Mouse (Mus musculus): ENCODE measurements around the gene Nalcn. TPM values are rescaled to one million over a fixed set of nuclear protein-coding genes. Genes with fewer than 3 reads are reported as not detected.

Gene Nalcn
- polyA plus RNA-seq, 2 experiments: not detected

GRCm38 (mm10) chr14:123554936-123555335 lies 72.0 kb downstream of the Nalcn start:
- no peak overlapping the region for H3K4me2 ChIP-seq (ENCODE audit: low read depth)
- WGBS (ENCODE audit: insufficient replicate concordance): 51% methylated on average over 4 of the region's 4 CpGs

DNA sequence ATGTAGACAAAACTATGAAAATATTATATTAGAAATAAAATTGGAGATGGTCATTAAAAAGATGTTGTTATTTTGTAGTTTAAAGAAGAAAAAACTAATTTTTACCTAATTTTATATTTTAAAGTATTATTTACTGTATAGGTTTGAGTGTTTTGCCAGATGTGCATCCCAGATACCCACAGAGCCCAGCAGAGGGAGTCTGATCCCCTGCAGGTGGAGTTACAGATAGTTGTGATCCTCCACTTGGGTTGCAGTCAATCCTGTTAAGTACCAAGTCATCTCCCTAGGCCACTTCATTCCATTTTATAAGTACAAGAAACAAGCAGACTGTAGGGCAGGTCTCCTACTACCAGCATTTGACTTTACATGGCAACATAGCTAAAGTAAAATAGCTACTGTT lies 84.6 kb downstream of the Nalcn start:
- H3K9ac ChIP-seq (replicated peaks): no peak overlapping the region
- no peaks in the 10 kb centered on the region for H3K4me1 ChIP-seq (replicated peaks; ENCODE audit: control insufficient read depth in 2 of 2, insufficient read depth in 2 of 2, low read length in 1 of 2)
- H3K4me3 ChIP-seq (ENCODE audit: insufficient read depth in 1 of 2, low read depth in 2 of 2, low read length in 2 of 2): no peak overlapping the region
- DNase-seq (ENCODE audit: low read depth in 3 of 3, low spot score in 3 of 3) (no peak), ATAC-seq (ENCODE audit: insufficient read depth) (no peak)
- H3K27me3 ChIP-seq (ENCODE audit: control insufficient read depth, insufficient read depth, low read length): no peaks in the 10 kb centered on the region
- no peak for TF ChIP-seq CTCF (IDR thresholded peaks at IDR 0.05; ENCODE audit: low read depth)
- no peak for TF ChIP-seq EP300 (IDR thresholded peaks at IDR 0.05; ENCODE audit: low read depth)
- no peak overlapping the region for H3K4me2 ChIP-seq (ENCODE audit: low read depth)
- no peaks in the 10 kb centered on the region for H3K9me3 ChIP-seq (ENCODE audit: control insufficient read depth, low read length)
- H3K36me3 ChIP-seq (replicated peaks; ENCODE audit: control insufficient read depth, insufficient read depth, low read depth): no peaks in the 10 kb centered on the region
- no peak overlapping the region for H3K27ac ChIP-seq

More at GRCm38 (mm10) chr14:123554936-123555335, 72.0 kb downstream of the Nalcn start:
- Histone ChIP-seq H3K4me3 (ENCODE audit: insufficient read depth in 1 of 2, low read depth in 2 of 2, low read length in 2 of 2) (no peak overlapping the region), H3K9me3 (ENCODE audit: control insufficient read depth, low read length) (no peaks in the 10 kb centered on the region), H3K27ac (no peak overlapping the region), H3K27me3 (ENCODE audit: control insufficient read depth, insufficient read depth, low read length) (no peaks in the 10 kb centered on the region), H3K36me3 (replicated peaks; ENCODE audit: control insufficient read depth, insufficient read depth, low read depth) (no peaks in the 10 kb centered on the region), H3K4me1 (replicated peaks; ENCODE audit: control insufficient read depth in 2 of 2, insufficient read depth in 2 of 2, low read length in 1 of 2) (no peaks in the 10 kb centered on the region), H3K9ac (replicated peaks) (no peak overlapping the region)
- TF ChIP-seq CTCF (IDR thresholded peaks at IDR 0.05; ENCODE audit: low read depth): no peak
- no peak for TF ChIP-seq EP300 (IDR thresholded peaks at IDR 0.05; ENCODE audit: low read depth)
- no peak for DNase-seq (ENCODE audit: low read depth in 3 of 3, low spot score in 3 of 3)
- ATAC-seq (ENCODE audit: insufficient read depth): no peak

GRCm38 (mm10) chr14:123535636-123536035 lies 91.3 kb downstream of the Nalcn start:
- Histone ChIP-seq H3K4me3 (ENCODE audit: insufficient read depth in 1 of 2, low read depth in 2 of 2, low read length in 2 of 2) (no peak overlapping the region), H3K9ac (replicated peaks) (no peak overlapping the region), H3K36me3 (replicated peaks; ENCODE audit: control insufficient read depth, insufficient read depth, low read depth) (no peaks in the 10 kb centered on the region), H3K4me1 (replicated peaks; ENCODE audit: control insufficient read depth in 2 of 2, insufficient read depth in 2 of 2, low read length in 1 of 2) (no peaks in the 10 kb centered on the region), H3K4me2 (ENCODE audit: low read depth) (no peak overlapping the region), H3K27me3 (ENCODE audit: control insufficient read depth, insufficient read depth, low read length) (no peaks in the 10 kb centered on the region), H3K9me3 (ENCODE audit: control insufficient read depth, low read length) (no peaks in the 10 kb centered on the region), H3K27ac (no peak overlapping the region)
- WGBS (ENCODE audit: insufficient replicate concordance): 64% methylated on average over 2 of the region's 2 CpGs
- DNase-seq (ENCODE audit: low read depth in 3 of 3, low spot score in 3 of 3) (no peak), ATAC-seq (ENCODE audit: insufficient read depth) (no peak)
- TF ChIP-seq CTCF (IDR thresholded peaks at IDR 0.05; ENCODE audit: low read depth) (no peak), EP300 (IDR thresholded peaks at IDR 0.05; ENCODE audit: low read depth) (no peak)

DNA sequence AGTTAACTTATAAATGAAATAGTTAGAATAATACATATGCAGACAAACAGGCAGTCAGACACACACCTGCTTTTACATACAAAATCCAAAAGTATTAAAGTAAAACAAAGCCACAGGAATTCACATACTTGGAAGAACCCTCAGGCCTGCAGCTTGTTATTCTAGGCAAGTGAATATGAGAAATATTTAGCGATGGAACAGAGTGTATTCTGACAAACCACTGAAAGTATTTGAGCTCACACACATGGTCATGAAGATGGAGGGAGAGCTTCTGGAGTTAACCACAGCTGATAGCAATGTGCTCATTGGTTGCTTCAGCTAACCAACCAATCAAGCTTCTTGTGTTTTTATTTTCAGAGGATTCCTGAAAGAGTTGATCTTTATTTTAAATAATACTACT lies 93.9 kb downstream of the Nalcn start:
- DNase-seq (ENCODE audit: low read depth in 3 of 3, low spot score in 3 of 3) (no peak), ATAC-seq (ENCODE audit: insufficient read depth) (no peak)
- H3K27me3 ChIP-seq (ENCODE audit: control insufficient read depth, insufficient read depth, low read length): no peaks in the 10 kb centered on the region
- no peaks in the 10 kb centered on the region for H3K4me1 ChIP-seq (replicated peaks; ENCODE audit: control insufficient read depth in 2 of 2, insufficient read depth in 2 of 2, low read length in 1 of 2)
- 53% methylated on average over 1 of the region's 1 CpGs for WGBS (ENCODE audit: insufficient replicate concordance)
- no peak overlapping the region for H3K27ac ChIP-seq
- H3K9ac ChIP-seq (replicated peaks): no peak overlapping the region
- H3K4me2 ChIP-seq (ENCODE audit: low read depth): no peak overlapping the region
- no peaks in the 10 kb centered on the region for H3K9me3 ChIP-seq (ENCODE audit: control insufficient read depth, low read length)
- H3K36me3 ChIP-seq (replicated peaks; ENCODE audit: control insufficient read depth, insufficient read depth, low read depth): no peaks in the 10 kb centered on the region
- no peak overlapping the region for H3K4me3 ChIP-seq (ENCODE audit: insufficient read depth in 1 of 2, low read depth in 2 of 2, low read length in 2 of 2)
- TF ChIP-seq CTCF (IDR thresholded peaks at IDR 0.05; ENCODE audit: low read depth) (no peak), EP300 (IDR thresholded peaks at IDR 0.05; ENCODE audit: low read depth) (no peak)

DNA sequence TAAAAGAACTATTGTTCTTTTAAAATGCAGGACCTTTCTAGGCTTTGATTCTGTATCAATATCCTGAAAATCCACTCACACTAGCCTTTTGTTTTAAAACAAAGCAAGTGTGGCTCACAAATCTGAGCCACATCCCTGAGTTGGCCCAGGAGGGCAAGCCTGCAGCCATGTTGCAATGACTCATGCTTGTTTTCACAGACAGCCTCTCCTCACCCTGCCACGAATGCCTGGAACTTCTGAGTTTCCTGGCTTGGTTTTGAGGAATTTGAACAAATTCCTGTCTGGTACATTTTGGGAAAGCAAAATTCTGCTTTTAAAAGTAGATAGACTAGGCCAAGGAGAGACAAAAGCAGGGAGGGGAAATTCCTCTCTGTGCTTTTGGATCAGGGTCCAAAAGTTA lies 95.7 kb downstream of the Nalcn start:
- H3K4me2 ChIP-seq (ENCODE audit: low read depth): no peak overlapping the region
- TF ChIP-seq EP300 (IDR thresholded peaks at IDR 0.05; ENCODE audit: low read depth): no peak
- TF ChIP-seq CTCF (IDR thresholded peaks at IDR 0.05; ENCODE audit: low read depth): no peak
- 4% methylated on average over 1 of the region's 1 CpGs for WGBS (ENCODE audit: insufficient replicate concordance)
- no peak overlapping the region for H3K4me3 ChIP-seq (ENCODE audit: insufficient read depth in 1 of 2, low read depth in 2 of 2, low read length in 2 of 2)
- no peak overlapping the region for H3K27ac ChIP-seq
- no peaks in the 10 kb centered on the region for H3K36me3 ChIP-seq (replicated peaks; ENCODE audit: control insufficient read depth, insufficient read depth, low read depth)
- DNase-seq (ENCODE audit: low read depth in 3 of 3, low spot score in 3 of 3) (no peak), ATAC-seq (ENCODE audit: insufficient read depth) (no peak)
- no peaks in the 10 kb centered on the region for H3K27me3 ChIP-seq (ENCODE audit: control insufficient read depth, insufficient read depth, low read length)
- H3K4me1 ChIP-seq (replicated peaks; ENCODE audit: control insufficient read depth in 2 of 2, insufficient read depth in 2 of 2, low read length in 1 of 2): no peaks in the 10 kb centered on the region
- no peak overlapping the region for H3K9ac ChIP-seq (replicated peaks)
- no peaks in the 10 kb centered on the region for H3K9me3 ChIP-seq (ENCODE audit: control insufficient read depth, low read length)

GRCm38 (mm10) chr14:123529143-123529542 lies 97.8 kb downstream of the Nalcn start:
- no peaks in the 10 kb centered on the region for H3K9me3 ChIP-seq (ENCODE audit: control insufficient read depth, low read length)
- no peaks in the 10 kb centered on the region for H3K27me3 ChIP-seq (ENCODE audit: control insufficient read depth, insufficient read depth, low read length)

More at GRCm38 (mm10) chr14:123529143-123529542, 97.8 kb downstream of the Nalcn start:
- Histone ChIP-seq H3K4me2 (ENCODE audit: low read depth) (no peak overlapping the region), H3K9ac (replicated peaks) (no peak overlapping the region), H3K4me3 (ENCODE audit: insufficient read depth in 1 of 2, low read depth in 2 of 2, low read length in 2 of 2) (no peak overlapping the region), H3K4me1 (replicated peaks; ENCODE audit: control insufficient read depth in 2 of 2, insufficient read depth in 2 of 2, low read length in 1 of 2) (no peaks in the 10 kb centered on the region), H3K27ac (no peak overlapping the region), H3K36me3 (replicated peaks; ENCODE audit: control insufficient read depth, insufficient read depth, low read depth) (no peaks in the 10 kb centered on the region)
- DNase-seq (ENCODE audit: low read depth in 3 of 3, low spot score in 3 of 3): no peak
- ATAC-seq (ENCODE audit: insufficient read depth): no peak
- no peak for TF ChIP-seq EP300 (IDR thresholded peaks at IDR 0.05; ENCODE audit: low read depth)
- TF ChIP-seq CTCF (IDR thresholded peaks at IDR 0.05; ENCODE audit: low read depth): no peak

Data from liver, embryonic 14.5 days (tissue).